Mouse (Mus musculus): ENCODE data around the gene Sntb2. TPM values are rescaled to one million over a fixed set of nuclear protein-coding genes. Genes with fewer than 3 reads are reported as not detected.

Gene Sntb2
- polyA plus RNA-seq, 1 experiment: 8.7 TPM

- H3K27ac ChIP-seq (ENCODE audit: insufficient read depth, low read length): no peak overlapping the region
- H3K4me1 ChIP-seq (ENCODE audit: control insufficient read depth, insufficient read depth, low read length): 0 out of 2 replicates have a peak, but pooled peaks cover 3% of the 10 kb centered on the region
- no peak overlapping the region; the same call in 1 of the 2 replicates for H3K4me3 ChIP-seq (ENCODE audit: insufficient read depth, low read length)
- TF ChIP-seq POLR2A (IDR thresholded peaks at IDR 0.05; ENCODE audit: extremely low read depth, insufficient read depth, low read length) (no peak), CTCF (IDR thresholded peaks at IDR 0.05; ENCODE audit: extremely low read depth, insufficient read depth, low read length) (no peak)
These were observed 111.4 kb downstream of the Sntb2 start for GRCm38 (mm10) chr8:107046976-107047375.

GRCm38 (mm10) chr8:107048061-107048941, 112.8 kb downstream of the Sntb2 start, which contains the start of gene Pdf:
Pdf (minus strand) TSS chr8:107048614.
- H3K4me3 ChIP-seq (ENCODE audit: insufficient read depth, low read length): peak within 1 kb of the TSS; percentile 47
- TF ChIP-seq CTCF (IDR thresholded peaks at IDR 0.05; ENCODE audit: extremely low read depth, insufficient read depth, low read length): no peak
- TF ChIP-seq POLR2A (IDR thresholded peaks at IDR 0.05; ENCODE audit: extremely low read depth, insufficient read depth, low read length): peak; percentile 67
- peak within 1 kb of the TSS; percentile 89 for H3K27ac ChIP-seq (ENCODE audit: insufficient read depth, low read length)
- 0 out of 2 replicates have a peak, but pooled peaks cover 3% of the 10 kb centered on the region for H3K4me1 ChIP-seq (ENCODE audit: control insufficient read depth, insufficient read depth, low read length)

GRCm38 (mm10) chr8:107049480-107049879, 113.9 kb downstream of the Sntb2 start:
- Histone ChIP-seq H3K4me1 (ENCODE audit: control insufficient read depth, insufficient read depth, low read length) (0 out of 2 replicates have a peak, but pooled peaks cover 3% of the 10 kb centered on the region), H3K27ac (ENCODE audit: insufficient read depth, low read length) (no peak overlapping the region), H3K4me3 (ENCODE audit: insufficient read depth, low read length) (no peak overlapping the region)
- no peak for TF ChIP-seq CTCF (IDR thresholded peaks at IDR 0.05; ENCODE audit: extremely low read depth, insufficient read depth, low read length)
- no peak for TF ChIP-seq POLR2A (IDR thresholded peaks at IDR 0.05; ENCODE audit: extremely low read depth, insufficient read depth, low read length)

GRCm38 (mm10) chr8:107052046-107052445, 116.5 kb downstream of the Sntb2 start:
- H3K4me1 ChIP-seq (ENCODE audit: control insufficient read depth, insufficient read depth, low read length): peaks cover 2% of the 10 kb centered on the region; the same call in 1 of the 2 replicates
- H3K27ac ChIP-seq (ENCODE audit: insufficient read depth, low read length): no peak overlapping the region
- H3K4me3 ChIP-seq (ENCODE audit: insufficient read depth, low read length): no peak overlapping the region
- TF ChIP-seq CTCF (IDR thresholded peaks at IDR 0.05; ENCODE audit: extremely low read depth, insufficient read depth, low read length): no peak
- no peak for TF ChIP-seq POLR2A (IDR thresholded peaks at IDR 0.05; ENCODE audit: extremely low read depth, insufficient read depth, low read length)

GRCm38 (mm10) chr8:107056076-107056972, 120.8 kb downstream of the Sntb2 start, which contains the start of the genes Cog8 and Nip7:
Cog8 (minus strand) TSS chr8:107056689.
Nip7 (plus strand) TSS chr8:107056877.
- H3K27ac ChIP-seq (ENCODE audit: insufficient read depth, low read length): peak within 1 kb of the TSS; percentile 70; the same call in 1 of the 2 replicates
- peaks cover 2% of the 10 kb centered on the region; the same call in 1 of the 2 replicates for H3K4me1 ChIP-seq (ENCODE audit: control insufficient read depth, insufficient read depth, low read length)
- no peak for TF ChIP-seq CTCF (IDR thresholded peaks at IDR 0.05; ENCODE audit: extremely low read depth, insufficient read depth, low read length)
- TF ChIP-seq POLR2A (IDR thresholded peaks at IDR 0.05; ENCODE audit: extremely low read depth, insufficient read depth, low read length): peak; percentile 57; the same call in 1 of the 2 replicates
- peak within 1 kb of the TSS; percentile 97 for H3K4me3 ChIP-seq (ENCODE audit: insufficient read depth, low read length)

GRCm38 (mm10) chr8:107056973-107057369, 121.4 kb downstream of the Sntb2 start:
- TF ChIP-seq CTCF (IDR thresholded peaks at IDR 0.05; ENCODE audit: extremely low read depth, insufficient read depth, low read length): no peak
- no peak for TF ChIP-seq POLR2A (IDR thresholded peaks at IDR 0.05; ENCODE audit: extremely low read depth, insufficient read depth, low read length)
- peaks cover 2% of the 10 kb centered on the region; the same call in 1 of the 2 replicates for H3K4me1 ChIP-seq (ENCODE audit: control insufficient read depth, insufficient read depth, low read length)
- no peak overlapping the region for H3K27ac ChIP-seq (ENCODE audit: insufficient read depth, low read length)

GRCm38 (mm10) chr8:107062613-107063012, 127.1 kb downstream of the Sntb2 start:
- Histone ChIP-seq H3K4me1 (ENCODE audit: control insufficient read depth, insufficient read depth, low read length) (no peaks in the 10 kb centered on the region), H3K4me3 (ENCODE audit: insufficient read depth, low read length) (no peak overlapping the region), H3K27ac (ENCODE audit: insufficient read depth, low read length) (no peak overlapping the region)
- TF ChIP-seq POLR2A (IDR thresholded peaks at IDR 0.05; ENCODE audit: extremely low read depth, insufficient read depth, low read length) (no peak), CTCF (IDR thresholded peaks at IDR 0.05; ENCODE audit: extremely low read depth, insufficient read depth, low read length) (no peak)

More at GRCm38 (mm10) chr8:107056973-107057369, 121.4 kb downstream of the Sntb2 start:
- H3K4me3 ChIP-seq (ENCODE audit: insufficient read depth, low read length): peak overlapping the region; percentile 97

GRCm38 (mm10) chr8:107065511-107066496, 130.3 kb downstream of the Sntb2 start, which contains the start of gene Tmed6:
Tmed6 (minus strand) TSS chr8:107065644.
- no peak for TF ChIP-seq CTCF (IDR thresholded peaks at IDR 0.05; ENCODE audit: extremely low read depth, insufficient read depth, low read length)
- no peak for TF ChIP-seq POLR2A (IDR thresholded peaks at IDR 0.05; ENCODE audit: extremely low read depth, insufficient read depth, low read length)
- H3K4me3 ChIP-seq (ENCODE audit: insufficient read depth, low read length): no peak within 1 kb of the TSS
- no peaks in the 10 kb centered on the region for H3K4me1 ChIP-seq (ENCODE audit: control insufficient read depth, insufficient read depth, low read length)
- H3K27ac ChIP-seq (ENCODE audit: insufficient read depth, low read length): no peak within 1 kb of the TSS

Other genes with a start within 250 kb of the Sntb2 start
- 0.92 and 0.98 TPM in 2 replicates for gene Has3, start 65.5 kb upstream of the Sntb2 start, polyA plus RNA-seq (2012; rRNA removed)
- 30.6 and 31.1 TPM in 2 replicates for gene Utp4, start 42.1 kb upstream of the Sntb2 start, polyA plus RNA-seq (2012; rRNA removed)
- 99.0 and 103 TPM in 2 replicates for gene Vps4a, start 95.5 kb downstream of the Sntb2 start, polyA plus RNA-seq (2012; rRNA removed)
- gene Pdf, start 112.9 kb downstream of the Sntb2 start, polyA plus RNA-seq (2012; rRNA removed): 32.4 TPM in 2 replicates
- 33.0 and 36.8 TPM in 2 replicates for gene Cog8, start 120.9 kb downstream of the Sntb2 start, polyA plus RNA-seq (2012; rRNA removed)
- gene Nip7, start 121.1 kb downstream of the Sntb2 start, polyA plus RNA-seq (2012; rRNA removed): 36.5 and 42.5 TPM in 2 replicates
- not detected in 2 replicates for gene Tmed6, start 129.9 kb downstream of the Sntb2 start, polyA plus RNA-seq (2012; rRNA removed)
- gene Terf2, start 160.8 kb downstream of the Sntb2 start, polyA plus RNA-seq (2012; rRNA removed): 32.8 and 33.3 TPM in 2 replicates
- gene Cyb5b, start 214.9 kb downstream of the Sntb2 start, polyA plus RNA-seq (2012; rRNA removed): 104 and 106 TPM in 2 replicates

All from cortical plate, adult 2 months (tissue).